Mouse (Mus musculus): ENCODE measurements around the gene Defb45.

Defb45 gene

DNA sequence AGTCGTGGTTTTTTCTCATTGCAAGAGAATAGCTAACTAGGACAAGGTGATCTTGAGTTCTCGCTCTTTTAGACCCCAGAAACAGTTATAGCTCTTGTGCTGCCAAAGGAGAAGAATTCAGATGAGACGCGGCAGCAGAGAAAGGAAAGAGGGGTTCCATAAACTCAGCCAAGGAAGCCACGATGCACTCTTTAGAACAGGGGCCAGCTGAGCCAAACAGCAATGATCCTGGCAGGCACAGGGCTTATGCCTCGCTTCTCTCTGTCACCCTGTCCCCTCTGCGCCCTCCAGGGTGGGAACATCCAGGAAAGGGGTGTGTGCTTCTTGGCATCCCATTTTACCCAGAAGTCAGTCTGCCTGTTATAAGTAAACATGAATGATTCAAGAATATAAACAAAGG, at the start of gene Defb45:
TSS of gene Defb45 (minus strand) at position 101 of the 400 bp plus-strand sequence.
- DNase-seq = no peak

DNA sequence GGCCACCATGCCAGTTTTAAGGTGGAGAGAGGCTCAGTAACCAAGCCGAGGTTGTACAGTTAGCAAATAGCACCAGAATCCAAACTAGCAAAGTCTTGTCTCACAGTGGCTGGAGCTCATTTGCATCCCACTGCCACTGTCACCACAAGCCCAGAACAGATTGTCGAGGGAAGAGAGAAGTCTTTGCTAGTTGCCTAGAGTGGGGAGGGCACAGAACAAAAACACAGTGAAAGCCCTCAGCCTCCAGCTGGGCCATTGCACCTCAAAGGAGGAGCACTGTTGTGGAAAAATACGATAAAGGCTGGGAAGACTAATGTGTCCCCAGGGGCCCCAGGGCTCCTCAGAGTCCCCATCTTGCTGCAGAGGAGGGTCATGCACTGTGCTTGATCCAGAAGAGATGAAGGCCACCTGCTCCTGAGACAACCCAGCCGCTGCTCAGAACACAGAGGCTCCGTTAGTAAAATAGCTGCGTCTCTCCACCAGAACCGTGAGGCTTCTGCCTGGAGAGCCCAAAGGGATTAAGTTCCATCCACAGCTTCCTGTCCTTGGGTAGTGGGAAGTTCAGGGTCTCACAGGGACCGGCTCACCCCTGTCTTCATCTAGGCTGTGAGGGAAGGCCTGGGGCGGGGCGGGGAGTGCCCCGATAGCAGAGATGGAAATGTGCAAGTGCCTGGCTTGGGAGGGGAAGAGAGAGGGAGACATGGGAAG, 40.4 kb upstream of the Defb45 start:
- DNase-seq = peak; percentile 67 to 77

DNA sequence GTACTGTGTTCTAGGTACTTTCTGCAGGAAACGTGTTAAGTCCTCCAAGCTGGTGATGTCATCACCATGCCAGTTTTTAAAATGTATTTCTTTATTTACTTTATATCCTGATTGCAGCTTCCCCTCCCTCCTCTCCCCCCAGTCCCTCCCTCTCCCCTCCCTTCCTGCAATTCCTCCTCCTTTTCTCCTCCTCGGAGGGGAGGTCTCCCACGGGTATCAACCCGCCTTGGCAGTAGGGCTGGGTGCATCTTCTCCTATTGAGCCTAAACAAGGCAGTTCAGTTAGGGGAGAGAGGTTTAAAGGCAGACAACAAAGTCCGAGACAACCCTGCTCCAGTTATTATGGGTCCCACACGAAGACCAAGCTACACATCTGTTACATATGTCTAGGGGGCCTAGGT, 39.7 kb upstream of the Defb45 start:
- no peak for DNase-seq

DNA sequence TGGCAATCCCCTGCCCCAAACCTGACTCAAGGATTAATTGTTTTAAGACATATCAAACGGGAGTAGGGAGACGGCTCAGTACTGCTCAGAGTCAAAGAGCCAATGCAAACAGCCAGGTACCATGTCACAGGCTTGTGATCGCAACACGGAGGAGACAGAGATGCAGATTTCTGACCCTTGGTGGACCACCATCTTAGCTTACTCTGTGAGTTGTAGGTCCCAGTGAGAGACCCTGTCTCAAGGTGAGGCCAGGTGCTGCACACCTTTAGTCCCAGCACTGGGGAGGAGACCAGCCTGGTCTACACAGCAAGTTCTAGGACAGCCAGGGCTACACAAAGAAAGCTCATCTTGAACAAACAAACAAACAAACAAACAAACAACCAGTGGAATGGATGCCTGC, 38.2 kb upstream of the Defb45 start:
- no peak for DNase-seq

DNA sequence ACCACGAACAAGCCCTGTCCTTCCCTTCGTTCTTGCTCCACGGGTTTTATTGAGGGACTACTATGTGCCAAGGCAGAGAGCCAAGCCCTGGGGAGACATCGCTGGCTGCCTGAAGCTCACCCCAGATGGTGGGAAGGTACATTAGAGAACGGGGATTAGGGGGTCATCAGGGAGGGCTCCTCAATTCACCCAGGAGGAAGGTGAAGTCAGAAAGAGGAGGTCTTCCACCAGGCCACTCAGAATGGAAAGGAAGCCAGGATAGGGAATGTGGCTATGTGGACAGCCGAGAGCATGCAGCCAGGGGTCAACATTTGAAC, 37.8 kb upstream of the Defb45 start:
- DNase-seq = no peak

DNA sequence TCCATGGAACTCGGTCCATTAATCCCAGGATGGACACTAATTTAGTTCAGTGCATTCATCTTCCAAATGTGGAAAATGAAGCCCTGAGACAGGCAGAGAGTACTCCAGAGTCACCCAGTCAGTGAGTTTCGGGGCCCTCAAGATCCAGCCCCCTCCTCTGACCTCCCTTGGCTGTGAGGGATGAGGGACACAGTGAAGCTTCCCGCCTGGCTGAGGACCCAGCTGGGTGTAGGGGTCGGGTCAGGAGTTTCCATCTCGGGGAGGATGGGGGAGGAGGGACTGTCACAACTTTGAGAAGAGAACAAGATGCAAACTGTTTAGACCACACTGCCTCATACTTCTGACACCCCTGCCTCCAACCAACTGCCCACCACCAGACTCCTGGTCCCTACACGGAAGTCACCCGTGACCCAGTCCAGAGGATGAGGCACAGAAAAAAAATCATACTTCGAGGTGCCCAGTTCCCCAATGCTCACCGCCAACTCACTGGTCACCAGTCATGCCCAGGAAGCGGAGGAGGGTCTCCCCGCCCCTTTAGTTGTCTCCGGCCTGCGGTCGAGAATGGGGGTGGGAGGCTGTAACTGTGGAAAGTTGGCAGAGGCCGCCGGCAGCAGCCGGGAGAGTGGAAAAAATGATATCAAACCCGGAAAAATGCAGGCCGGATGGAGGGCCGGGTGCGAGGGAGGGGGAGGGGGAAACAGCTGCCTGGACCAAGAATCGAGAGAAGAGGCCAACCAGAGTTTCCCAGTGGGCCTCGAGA, 37.2 kb upstream of the Defb45 start:
- DNase-seq = peak; percentile 81 to 87

DNA sequence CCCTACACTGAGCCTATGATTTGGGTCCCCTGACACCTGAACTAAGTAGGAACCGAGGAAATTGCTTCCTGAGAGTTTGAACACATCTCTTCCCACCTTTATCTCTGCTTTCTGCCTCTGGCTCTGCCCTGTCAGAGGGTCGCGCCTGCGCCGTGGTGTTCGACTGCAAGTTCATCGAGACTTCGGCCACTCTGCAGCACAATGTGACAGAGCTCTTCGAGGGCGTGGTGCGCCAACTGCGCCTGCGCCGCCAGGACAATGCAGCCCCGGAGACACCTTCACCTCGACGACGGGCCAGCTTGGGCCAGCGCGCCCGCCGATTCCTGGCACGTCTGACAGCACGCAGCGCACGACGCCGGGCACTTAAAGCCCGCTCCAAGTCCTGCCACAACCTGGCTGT, 35.1 kb upstream of the Defb45 start:
- DNase-seq = no peak

DNA sequence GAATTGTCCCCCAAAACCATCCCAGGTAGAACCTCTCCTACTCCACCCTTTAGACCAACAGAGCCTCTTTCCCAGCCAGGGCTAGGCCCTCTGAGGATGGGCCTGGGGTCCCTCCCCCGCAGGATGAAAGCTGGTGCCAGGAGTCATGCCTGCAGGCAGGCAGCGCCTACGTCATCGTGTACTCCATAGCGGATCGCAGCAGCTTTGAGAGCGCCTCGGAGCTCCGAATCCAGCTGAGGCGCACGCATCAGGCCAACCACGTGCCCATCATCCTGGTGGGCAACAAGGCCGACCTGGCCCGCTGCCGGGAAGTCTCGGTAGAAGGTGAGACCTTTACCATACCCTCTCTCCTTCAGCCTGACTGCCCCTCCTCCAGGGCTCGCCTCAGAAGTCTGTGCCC, 34.1 kb upstream of the Defb45 start:
- no peak for DNase-seq

DNA sequence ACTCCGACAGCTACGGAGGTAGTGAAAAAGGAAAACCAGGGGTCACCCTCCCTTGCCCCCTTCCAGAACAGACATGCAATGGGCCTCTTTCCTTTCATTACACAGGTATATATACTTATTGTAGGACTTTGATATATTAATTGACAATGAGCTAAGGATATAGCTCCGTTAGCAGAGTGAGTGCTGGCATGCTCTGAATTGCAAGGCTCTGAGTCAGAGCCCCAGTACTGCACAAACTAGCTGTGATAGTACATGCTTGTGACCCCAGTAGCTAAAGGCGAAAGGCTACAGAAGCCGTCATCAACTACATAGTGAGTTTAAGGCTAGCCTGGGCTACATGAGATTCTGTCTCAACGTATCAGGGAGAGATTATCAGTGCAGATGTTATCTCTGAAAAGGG, 30.7 kb upstream of the Defb45 start:
- DNase-seq = no peak

DNA sequence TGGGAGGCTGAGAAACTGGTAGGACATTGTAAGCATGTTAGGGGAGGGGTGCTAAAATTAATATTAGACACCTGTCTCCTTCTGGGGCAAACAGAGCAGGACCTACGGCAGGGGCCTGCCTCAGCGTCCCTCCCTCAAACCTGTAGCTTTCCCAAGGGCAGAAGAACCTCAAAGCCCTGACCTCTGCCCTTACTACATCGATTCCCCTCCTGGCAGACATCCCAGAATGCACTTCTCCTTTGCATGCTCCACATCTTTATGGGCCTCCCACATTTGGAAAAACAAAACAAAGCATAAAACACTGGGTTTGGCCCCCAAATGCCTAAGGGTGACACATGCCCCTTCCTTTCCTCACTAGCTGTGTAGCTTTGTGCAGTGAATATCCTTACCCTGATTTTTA, 30.0 kb upstream of the Defb45 start:
- no peak for DNase-seq

DNA sequence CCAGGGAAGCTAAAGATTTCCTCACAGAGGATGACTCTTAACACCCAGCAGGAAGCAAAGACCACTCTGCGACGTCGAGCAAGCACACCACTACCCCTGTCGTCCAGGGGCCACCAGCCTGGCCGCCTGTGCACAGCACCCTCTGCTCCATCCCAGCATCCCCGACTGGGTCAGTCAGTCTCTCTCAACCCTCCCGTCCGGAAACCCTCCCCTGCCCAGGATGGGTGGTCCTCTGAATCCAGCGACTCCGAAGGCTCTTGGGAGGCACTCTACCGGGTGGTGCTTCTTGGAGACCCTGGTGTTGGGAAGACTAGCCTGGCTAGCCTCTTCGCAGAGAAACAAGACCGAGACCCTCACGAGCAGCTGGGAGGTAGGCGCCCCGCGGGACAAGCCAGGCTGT, 28.9 kb upstream of the Defb45 start:
- peak in 1 of 2 experiments; percentile 47 for DNase-seq

DNA sequence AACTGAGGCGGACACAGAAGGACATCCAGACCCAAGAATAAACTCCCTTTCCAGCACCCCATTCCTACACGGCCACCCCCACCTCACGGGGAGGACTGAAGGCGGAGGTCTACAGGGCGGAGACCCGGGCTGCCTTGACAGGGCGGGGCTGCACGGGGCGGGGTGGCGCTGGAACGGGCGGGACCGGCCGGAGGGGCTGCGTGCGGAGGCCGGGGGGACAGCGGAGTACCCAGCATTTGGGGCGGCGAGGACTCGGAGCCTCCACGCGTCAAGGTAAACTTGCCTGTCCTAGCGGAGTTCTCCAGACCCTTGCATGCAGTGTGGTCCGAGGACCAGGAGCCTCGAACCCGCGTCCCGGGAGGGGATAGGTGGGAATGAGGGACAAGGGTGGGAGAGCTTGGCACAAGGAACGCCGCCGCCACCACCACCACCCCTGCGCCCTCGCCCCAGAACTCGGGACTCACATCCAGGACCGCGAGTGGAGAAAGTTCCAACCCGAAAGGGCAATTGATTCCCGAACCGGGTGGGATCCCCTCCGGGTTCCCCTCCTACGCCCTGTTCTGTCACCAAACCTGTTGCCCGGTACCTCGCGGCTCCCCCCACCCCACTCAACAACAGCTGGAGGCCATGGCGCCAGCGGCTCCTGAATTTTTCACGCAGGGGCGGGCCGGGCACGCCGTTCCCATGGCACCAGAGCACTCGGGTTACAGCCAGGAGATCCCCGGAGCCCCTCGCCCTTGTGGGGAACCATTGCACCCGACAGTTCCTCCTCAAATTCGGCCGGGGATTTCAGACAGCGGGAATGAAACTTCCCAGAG, 27.8 kb upstream of the Defb45 start, which contains the start of gene Rem1:
TSS of gene Rem1 (plus strand) at position 178 of the 818 bp plus-strand sequence.
- DNase-seq = peak; percentile 35 to 57

DNA sequence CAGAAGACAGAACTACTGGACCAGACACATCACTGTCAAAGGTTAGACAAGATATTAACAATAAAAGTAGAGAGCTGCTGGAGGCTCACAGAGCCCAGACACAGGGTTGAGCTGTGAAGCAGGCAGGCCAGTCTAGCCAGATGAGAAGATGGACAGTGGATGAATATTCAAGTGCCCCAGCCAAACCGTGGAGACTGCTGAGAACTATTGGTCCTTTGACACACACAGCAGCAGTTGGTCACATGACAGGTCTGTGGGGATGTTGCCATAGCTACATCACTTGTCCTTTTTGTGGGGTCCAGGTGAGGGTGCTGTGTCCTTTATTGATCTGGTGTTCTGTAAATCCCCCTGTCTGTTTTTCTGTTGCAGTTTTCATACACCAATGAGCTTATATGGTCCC, 26.1 kb upstream of the Defb45 start:
- no peak for DNase-seq

DNA sequence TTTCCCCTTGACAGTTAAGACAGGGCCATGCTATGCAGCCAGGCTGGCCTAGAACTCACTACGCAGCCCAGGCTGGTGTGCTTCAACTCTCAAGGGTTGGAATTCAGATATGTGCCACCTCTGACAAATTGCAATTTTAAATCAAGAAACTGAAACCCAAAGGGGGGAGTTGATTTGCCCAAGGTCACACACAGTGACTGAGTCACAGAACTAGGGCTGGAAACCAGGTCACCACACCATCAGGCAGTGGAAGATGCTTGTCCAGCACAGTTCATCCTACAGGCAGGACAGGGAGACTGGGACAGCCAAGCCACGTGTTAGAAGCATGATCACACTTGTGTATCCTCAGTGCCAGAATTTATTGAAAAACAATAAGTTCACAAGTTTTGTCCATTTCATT, 25.4 kb upstream of the Defb45 start:
- DNase-seq = no peak

DNA sequence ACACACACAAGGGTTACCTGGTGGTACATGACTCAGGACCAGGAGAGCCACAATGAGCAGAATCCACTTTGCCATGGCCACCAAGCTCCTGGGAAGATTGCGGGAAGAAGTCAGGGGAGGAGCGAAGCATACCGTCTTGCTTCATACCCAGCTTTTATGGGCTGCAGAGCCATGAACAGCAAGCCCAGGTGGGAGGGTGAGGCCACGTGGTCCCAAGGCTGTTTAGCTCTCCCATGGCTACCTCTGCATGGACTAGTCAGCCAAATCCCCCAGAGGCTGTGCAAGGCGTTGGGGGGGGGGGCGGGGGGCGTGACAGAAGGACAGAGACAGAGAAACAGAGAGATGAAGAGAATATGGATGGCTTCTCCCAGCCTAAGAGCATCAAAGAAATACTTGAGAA, 23.8 kb upstream of the Defb45 start, which contains the start of gene Defb25:
TSS of gene Defb25 (minus strand) at position 101 of the 400 bp plus-strand sequence.
- DNase-seq = no peak

DNA sequence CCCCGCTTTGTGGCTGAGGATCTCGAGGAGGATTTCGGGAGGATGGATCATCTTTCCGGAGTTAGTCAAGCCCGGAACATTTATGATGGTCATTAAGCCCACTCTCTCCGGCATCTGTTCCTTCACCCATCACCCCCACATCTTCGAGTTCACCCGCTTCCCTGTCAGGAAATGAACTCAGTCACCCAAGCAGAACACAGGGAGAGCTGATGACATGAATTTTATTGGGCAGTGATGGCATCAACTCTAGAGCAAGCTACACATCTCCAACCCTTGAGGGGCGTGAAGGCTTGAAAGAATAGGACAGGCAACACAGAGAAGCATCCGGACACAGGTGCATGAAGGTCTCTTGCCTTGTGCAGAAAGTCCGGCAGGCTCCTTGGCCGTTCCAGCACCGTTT, 23.0 kb upstream of the Defb45 start:
- no peak for DNase-seq

DNA sequence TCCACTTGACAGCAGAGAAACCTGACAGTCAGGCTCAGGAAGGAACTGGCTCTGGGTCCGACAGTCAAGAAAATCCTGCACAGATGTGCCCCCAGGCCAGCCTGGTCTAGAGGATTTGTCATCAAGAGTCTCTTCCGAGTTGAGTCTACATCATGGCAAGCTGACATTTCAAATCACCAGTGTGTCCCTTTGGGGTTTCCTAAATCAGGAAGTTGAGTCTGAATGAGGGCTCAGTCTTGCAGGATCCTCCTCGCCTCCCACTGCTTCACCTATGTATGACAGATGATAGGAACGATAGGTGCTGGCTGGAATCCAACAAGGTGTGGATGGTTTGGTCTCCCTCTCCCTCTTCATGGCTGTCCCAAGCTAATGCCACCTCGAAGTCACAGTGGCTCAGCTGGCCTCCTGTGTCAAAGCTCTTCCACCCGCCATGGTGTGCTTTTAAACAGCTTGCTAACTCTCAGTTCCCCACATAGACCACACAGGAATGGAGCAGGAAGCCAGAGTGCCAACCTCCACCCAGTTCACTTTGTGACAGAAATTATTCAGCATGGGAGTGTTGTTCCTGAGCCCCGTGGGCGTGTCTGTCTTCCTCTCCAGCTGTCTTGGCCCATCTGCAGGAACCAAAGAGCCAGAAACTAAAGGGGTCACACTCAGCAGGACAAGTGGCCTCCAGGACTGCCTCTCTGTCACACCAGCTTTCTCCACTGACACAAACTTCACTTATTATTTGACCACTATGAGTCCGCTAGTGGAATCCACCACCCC, 21.4 kb upstream of the Defb45 start:
- DNase-seq = peak; percentile 34 to 47

DNA sequence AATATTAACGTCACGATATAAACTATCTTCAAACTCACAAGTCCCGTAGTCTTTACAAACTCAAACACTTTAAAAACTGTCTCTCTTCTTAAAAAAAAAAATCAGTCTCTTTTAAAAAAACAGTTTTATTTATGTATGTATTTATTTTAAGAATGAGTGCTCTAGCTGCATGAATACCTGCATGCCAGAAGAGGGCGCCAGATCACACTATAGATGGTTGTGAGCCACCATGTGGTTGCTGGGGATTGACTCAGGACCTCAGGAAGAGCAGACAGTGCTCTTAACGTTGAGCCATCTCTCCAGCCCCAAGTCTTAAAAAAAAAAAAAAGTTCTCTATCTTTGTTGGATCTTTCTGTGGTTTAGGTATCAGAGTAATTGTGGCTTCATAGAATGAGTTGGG, 18.2 kb upstream of the Defb45 start:
- DNase-seq = peak in 1 of 2 experiments; percentile 56

DNA sequence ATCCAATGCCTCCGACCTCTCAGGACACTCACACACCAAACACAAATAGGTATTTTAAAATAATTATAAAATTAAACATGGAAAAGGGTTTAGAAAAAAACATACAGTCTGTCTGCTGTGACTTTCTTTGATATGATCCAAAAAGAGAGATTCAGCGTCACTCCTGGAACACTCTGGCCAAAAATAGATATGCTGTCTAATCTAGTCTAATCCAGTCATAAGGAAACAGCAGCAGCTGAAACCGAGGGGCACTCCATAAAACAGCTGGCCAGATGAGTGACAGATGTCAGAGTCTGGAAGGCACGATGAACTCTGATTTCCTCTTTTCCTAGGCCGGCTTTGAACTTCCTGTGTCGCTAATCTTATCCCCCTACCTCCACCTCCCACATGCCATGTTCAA, 17.3 kb upstream of the Defb45 start:
- no peak for DNase-seq

DNA sequence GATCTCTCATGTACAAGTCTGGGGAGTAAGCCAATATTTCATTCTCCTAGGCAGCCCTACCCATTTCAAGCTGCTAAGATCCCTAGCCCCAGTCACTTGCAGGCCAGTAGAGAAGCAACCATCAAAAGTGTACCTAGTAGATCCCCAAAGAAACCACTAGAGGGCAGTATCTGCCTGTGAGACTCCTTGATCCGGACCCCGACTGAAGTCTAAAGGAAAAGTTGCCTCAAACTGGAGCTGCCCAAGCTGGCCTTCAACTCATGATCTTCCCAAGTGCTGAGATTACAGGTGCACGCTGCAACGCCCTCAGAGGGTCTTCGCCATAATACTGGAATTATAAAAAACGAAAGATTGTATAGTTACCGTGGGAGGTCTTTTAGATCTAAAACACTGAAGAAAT, 16.4 kb upstream of the Defb45 start:
- peak; percentile 66 to 78 for DNase-seq

DNA sequence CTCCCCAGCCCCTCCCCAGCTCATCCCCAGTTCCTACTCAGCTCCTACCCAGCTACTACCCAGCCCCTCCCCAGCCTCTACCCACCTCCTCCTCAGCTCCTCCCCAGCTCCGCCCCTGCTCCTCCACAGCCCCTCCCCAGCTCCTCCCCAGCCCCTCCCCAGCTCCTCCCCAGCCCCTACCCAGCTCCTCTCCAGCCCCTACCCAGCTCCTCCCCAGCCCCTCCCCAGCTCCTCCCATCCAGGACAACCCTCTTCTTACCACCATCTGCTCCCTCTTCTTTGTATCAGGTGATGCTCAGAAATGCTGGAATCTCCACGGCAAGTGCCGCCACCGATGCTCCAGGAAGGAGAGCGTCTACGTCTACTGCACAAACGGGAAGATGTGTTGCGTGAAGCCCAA, 13.0 kb upstream of the Defb45 start:
- no peak for DNase-seq

DNA sequence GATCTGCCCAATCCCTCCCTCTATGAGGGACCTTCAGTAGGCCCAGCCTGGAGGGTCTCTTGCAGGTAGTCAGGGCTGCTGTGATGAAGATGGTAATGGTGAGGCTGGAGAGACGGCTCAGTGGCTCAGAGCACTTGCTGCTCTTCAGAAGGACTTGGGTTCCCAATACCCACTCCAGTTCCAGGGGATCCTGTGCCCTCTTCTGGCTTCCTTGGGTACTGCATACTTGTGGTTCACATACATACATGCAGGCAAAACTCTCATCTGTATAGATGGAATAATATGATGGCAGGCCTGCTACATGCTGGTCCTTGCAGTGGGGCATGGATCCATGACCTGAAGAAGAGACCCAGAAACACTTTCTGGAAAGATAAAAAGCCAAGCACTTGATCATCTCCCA, 9.5 kb upstream of the Defb45 start:
- DNase-seq = no peak

DNA sequence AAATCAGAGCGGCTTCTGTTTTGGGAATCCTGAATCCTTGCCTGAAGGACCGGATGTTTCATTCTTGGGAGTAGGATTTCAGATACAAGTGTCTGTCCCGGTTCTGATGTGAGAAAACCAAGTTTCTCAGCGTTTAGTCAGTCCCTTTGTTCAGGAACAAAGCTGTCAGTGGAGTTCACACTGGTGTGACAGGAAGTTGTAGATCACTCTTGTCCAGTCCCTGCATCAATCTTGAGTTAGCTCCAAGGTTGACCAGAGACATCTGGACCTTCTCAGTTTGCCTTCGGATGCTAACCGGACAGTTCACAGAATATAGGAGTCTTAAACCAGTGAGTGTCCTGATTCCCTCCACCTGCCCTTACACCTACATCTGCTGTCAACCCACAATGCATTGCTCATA, 8.5 kb upstream of the Defb45 start:
- no peak for DNase-seq
